Mouse (Mus musculus): ENCODE measurements around the gene Tspan1. TPM values are rescaled to one million over a fixed set of nuclear protein-coding genes. Genes with fewer than 3 reads are reported as not detected.

Tspan1 gene
- polyA plus RNA-seq, 1 experiment from 2014 or later = 0.11 TPM

GRCm38 (mm10) chr4:116143317-116143811 is 24.0 kb downstream of the Tspan1 start:
- Histone ChIP-seq H3K4me2 (ENCODE audit: low read depth) (peak overlapping the region; percentile 95), H3K27me3 (ENCODE audit: control insufficient read depth, insufficient read depth, low read length) (no peaks in the 10 kb centered on the region), H3K27ac (ENCODE audit: low read depth, low read length) (no peak overlapping the region), H3K4me3 (ENCODE audit: low read depth, low read length) (peak overlapping the region; percentile 60; the same call in 1 of the 2 replicates), H3K9ac (ENCODE audit: low read length) (no peak overlapping the region), H3K36me3 (ENCODE audit: control insufficient read depth, insufficient read depth, low read length) (no peaks in the 10 kb centered on the region), H3K9me3 (ENCODE audit: control insufficient read depth, low read length) (no peaks in the 10 kb centered on the region), H3K4me1 (ENCODE audit: control insufficient read depth, insufficient read depth, low read length) (peaks cover 4% of the 10 kb centered on the region; the same call in 1 of the 2 replicates)
- 9% methylated on average over 7 of the region's 7 CpGs for WGBS
- no peak for ATAC-seq (ENCODE audit: insufficient read depth, low FRiP score, low TSS enrichment)
- DNase-seq (ENCODE audit: low spot score) = no peak

GRCm38 (mm10) chr4:116142269-116142668 is 25.1 kb downstream of the Tspan1 start:
- DNase-seq (ENCODE audit: low spot score) (no peak), ATAC-seq (ENCODE audit: insufficient read depth, low FRiP score, low TSS enrichment) (no peak)
- 79% methylated on average over 7 of the region's 7 CpGs for whole genome bisulfite sequencing
- Histone ChIP-seq H3K9me3 (ENCODE audit: control insufficient read depth, low read length) (no peaks in the 10 kb centered on the region), H3K4me2 (ENCODE audit: low read depth) (no peak overlapping the region), H3K4me3 (ENCODE audit: low read depth, low read length) (no peak overlapping the region), H3K27ac (ENCODE audit: low read depth, low read length) (no peak overlapping the region), H3K4me1 (ENCODE audit: control insufficient read depth, insufficient read depth, low read length) (peaks cover 4% of the 10 kb centered on the region; the same call in 1 of the 2 replicates), H3K9ac (ENCODE audit: low read length) (no peak overlapping the region), H3K36me3 (ENCODE audit: control insufficient read depth, insufficient read depth, low read length) (no peaks in the 10 kb centered on the region), H3K27me3 (ENCODE audit: control insufficient read depth, insufficient read depth, low read length) (no peaks in the 10 kb centered on the region)

GRCm38 (mm10) chr4:116141736-116142135 is 25.7 kb downstream of the Tspan1 start:
- Histone ChIP-seq H3K27me3 (ENCODE audit: control insufficient read depth, insufficient read depth, low read length) (no peaks in the 10 kb centered on the region), H3K4me2 (ENCODE audit: low read depth) (no peak overlapping the region), H3K36me3 (ENCODE audit: control insufficient read depth, insufficient read depth, low read length) (no peaks in the 10 kb centered on the region), H3K9me3 (ENCODE audit: control insufficient read depth, low read length) (no peaks in the 10 kb centered on the region), H3K4me3 (ENCODE audit: low read depth, low read length) (no peak overlapping the region), H3K9ac (ENCODE audit: low read length) (no peak overlapping the region), H3K27ac (ENCODE audit: low read depth, low read length) (no peak overlapping the region), H3K4me1 (ENCODE audit: control insufficient read depth, insufficient read depth, low read length) (peaks cover 4% of the 10 kb centered on the region; the same call in 1 of the 2 replicates)
- no peak for DNase-seq (ENCODE audit: low spot score)
- ATAC-seq (ENCODE audit: insufficient read depth, low FRiP score, low TSS enrichment) = no peak
- 78% methylated on average over 1 of the region's 1 CpGs for WGBS

GRCm38 (mm10) chr4:116140801-116141574 is 26.4 kb downstream of the Tspan1 start:
- Histone ChIP-seq H3K27ac (ENCODE audit: low read depth, low read length) (no peak overlapping the region), H3K9ac (ENCODE audit: low read length) (no peak overlapping the region), H3K36me3 (ENCODE audit: control insufficient read depth, insufficient read depth, low read length) (no peaks in the 10 kb centered on the region), H3K4me2 (ENCODE audit: low read depth) (no peak overlapping the region), H3K4me1 (ENCODE audit: control insufficient read depth, insufficient read depth, low read length) (peaks cover 4% of the 10 kb centered on the region; the same call in 1 of the 2 replicates), H3K27me3 (ENCODE audit: control insufficient read depth, insufficient read depth, low read length) (no peaks in the 10 kb centered on the region), H3K9me3 (ENCODE audit: control insufficient read depth, low read length) (no peaks in the 10 kb centered on the region), H3K4me3 (ENCODE audit: low read depth, low read length) (no peak overlapping the region)
- WGBS = 82% methylated on average over 7 of the region's 7 CpGs
- ATAC-seq (ENCODE audit: insufficient read depth, low FRiP score, low TSS enrichment) (no peak), DNase-seq (ENCODE audit: low spot score) (no peak)

- Histone ChIP-seq H3K9ac (ENCODE audit: low read length) (no peak overlapping the region), H3K27me3 (ENCODE audit: control insufficient read depth, insufficient read depth, low read length) (no peaks in the 10 kb centered on the region), H3K27ac (ENCODE audit: low read depth, low read length) (no peak overlapping the region), H3K4me1 (ENCODE audit: control insufficient read depth, insufficient read depth, low read length) (no peaks in the 10 kb centered on the region), H3K9me3 (ENCODE audit: control insufficient read depth, low read length) (no peaks in the 10 kb centered on the region), H3K4me3 (ENCODE audit: low read depth, low read length) (no peak overlapping the region), H3K36me3 (ENCODE audit: control insufficient read depth, insufficient read depth, low read length) (no peaks in the 10 kb centered on the region), H3K4me2 (ENCODE audit: low read depth) (no peak overlapping the region)
- 58% methylated on average over 13 of the region's 13 CpGs for WGBS
- ATAC-seq (ENCODE audit: insufficient read depth, low FRiP score, low TSS enrichment) = no peak
- no peak for DNase-seq (ENCODE audit: low spot score)
These were observed 29.9 kb downstream of the Tspan1 start for GRCm38 (mm10) chr4:116137421-116137996.

- no peak overlapping the region for H3K27ac ChIP-seq (ENCODE audit: low read depth, low read length)
- ATAC-seq (ENCODE audit: insufficient read depth, low FRiP score, low TSS enrichment) = no peak
- H3K27me3 ChIP-seq (ENCODE audit: control insufficient read depth, insufficient read depth, low read length) = no peaks in the 10 kb centered on the region
- no peak overlapping the region for H3K9ac ChIP-seq (ENCODE audit: low read length)
- no peaks in the 10 kb centered on the region for H3K9me3 ChIP-seq (ENCODE audit: control insufficient read depth, low read length)
- H3K4me2 ChIP-seq (ENCODE audit: low read depth) = no peak overlapping the region
- 39% methylated on average over 2 of the region's 2 CpGs for WGBS
- DNase-seq (ENCODE audit: low spot score) = no peak
- H3K4me3 ChIP-seq (ENCODE audit: low read depth, low read length) = no peak overlapping the region
- H3K4me1 ChIP-seq (ENCODE audit: control insufficient read depth, insufficient read depth, low read length) = no peaks in the 10 kb centered on the region
- no peaks in the 10 kb centered on the region for H3K36me3 ChIP-seq (ENCODE audit: control insufficient read depth, insufficient read depth, low read length)
These were observed 32.4 kb downstream of the Tspan1 start for GRCm38 (mm10) chr4:116134990-116135389.

GRCm38 (mm10) chr4:116133126-116133525 is 34.3 kb downstream of the Tspan1 start:
- DNase-seq (ENCODE audit: low spot score) = no peak
- WGBS = 87% methylated on average over 4 of the region's 4 CpGs

GRCm38 (mm10) chr4:116127956-116128355 is 39.4 kb downstream of the Tspan1 start:
- DNase-seq (ENCODE audit: low spot score) (no peak), ATAC-seq (ENCODE audit: insufficient read depth, low FRiP score, low TSS enrichment) (no peak)
- Histone ChIP-seq H3K9me3 (ENCODE audit: control insufficient read depth, low read length) (no peaks in the 10 kb centered on the region), H3K4me1 (ENCODE audit: control insufficient read depth, insufficient read depth, low read length) (peaks cover 2% of the 10 kb centered on the region), H3K36me3 (ENCODE audit: control insufficient read depth, insufficient read depth, low read length) (no peaks in the 10 kb centered on the region), H3K4me2 (ENCODE audit: low read depth) (no peak overlapping the region), H3K4me3 (ENCODE audit: low read depth, low read length) (no peak overlapping the region), H3K27me3 (ENCODE audit: control insufficient read depth, insufficient read depth, low read length) (no peaks in the 10 kb centered on the region), H3K27ac (ENCODE audit: low read depth, low read length) (no peak overlapping the region), H3K9ac (ENCODE audit: low read length) (peak overlapping the region; percentile 32)
- WGBS = 72% methylated on average over 6 of the region's 6 CpGs

More at GRCm38 (mm10) chr4:116133126-116133525, 34.3 kb downstream of the Tspan1 start:
- H3K4me1 ChIP-seq (ENCODE audit: control insufficient read depth, insufficient read depth, low read length) = no peaks in the 10 kb centered on the region
- H3K9ac ChIP-seq (ENCODE audit: low read length) = no peak overlapping the region
- H3K4me2 ChIP-seq (ENCODE audit: low read depth) = no peak overlapping the region
- H3K27ac ChIP-seq (ENCODE audit: low read depth, low read length) = no peak overlapping the region
- no peak overlapping the region for H3K4me3 ChIP-seq (ENCODE audit: low read depth, low read length)
- no peaks in the 10 kb centered on the region for H3K9me3 ChIP-seq (ENCODE audit: control insufficient read depth, low read length)
- H3K27me3 ChIP-seq (ENCODE audit: control insufficient read depth, insufficient read depth, low read length) = no peaks in the 10 kb centered on the region
- ATAC-seq (ENCODE audit: insufficient read depth, low FRiP score, low TSS enrichment) = no peak
- H3K36me3 ChIP-seq (ENCODE audit: control insufficient read depth, insufficient read depth, low read length) = no peaks in the 10 kb centered on the region
